Mouse (Mus musculus) lung, postnatal 0 days (tissue): ENCODE results near the gene Zc3h13. TPM values are rescaled to one million over a fixed set of nuclear protein-coding genes. Genes with fewer than 3 reads are reported as not detected.

Experiments used
- ATAC-seq: fragments of 200-750 bp; cut with Nextera tagmentation; 2 replicates; pipeline ENCODE4 v1.8.0; 2017; ENCODE audit warnings: moderate library complexity
- DNase-seq: peaks from one replicate; pipeline ENCODE4 v3.0.0-alpha.2; 2016; ENCODE audit warnings: low spot score
- H3K27ac ChIP-seq: fragments of 300-500 bp; sonication (generic); 2 replicates; pipeline ENCODE4 v1.5.1; 2014; ENCODE audit warnings: antibody characterized with exemption, mild to moderate bottlenecking, low read length, mixed read lengths
- H3K27me3 ChIP-seq: fragments of 300-500 bp; sonication (generic); replicated peaks from 2 replicates; pipeline ENCODE4 v1.6.1; 2014; ENCODE audit warnings: low read length, mixed read lengths; ENCODE audit not compliant: insufficient read depth
- H3K36me3 ChIP-seq: fragments of 300-500 bp; sonication (generic); 2 replicates; pipeline ENCODE4 v1.6.1; 2014; ENCODE audit warnings: low read length, mixed read lengths; ENCODE audit not compliant: insufficient read depth
- H3K4me1 ChIP-seq: fragments of 300-500 bp; sonication (generic); 2 replicates; pipeline ENCODE4 v1.6.1; 2014; ENCODE audit warnings: antibody characterized with exemption, low read depth, low read length, mixed read lengths; ENCODE audit not compliant: insufficient read depth
- H3K4me2 ChIP-seq: fragments of 300-500 bp; sonication (generic); replicated peaks from 2 replicates; pipeline ENCODE4 v1.6.1; 2014; ENCODE audit warnings: low read depth, mild to moderate bottlenecking, low read length, moderate library complexity, mixed read lengths
- H3K4me3 ChIP-seq: fragments of 300-500 bp; sonication (generic); 2 replicates; pipeline ENCODE4 v1.5.1; 2014; ENCODE audit warnings: low read depth, low read length
- H3K9ac ChIP-seq: fragments of 300-500 bp; sonication (generic); replicated peaks from 2 replicates; pipeline ENCODE4 v1.6.1; 2014; ENCODE audit warnings: low read depth, mild to moderate bottlenecking
- H3K9me3 ChIP-seq: fragments of 300-500 bp; sonication (generic); 2 replicates; pipeline ENCODE4 v1.6.1; 2016; ENCODE audit warnings: low read length, mixed read lengths
- CTCF ChIP-seq: IDR thresholded peaks from 2 replicates; pipeline ENCODE4 v1.5.1; 2016; ENCODE audit warnings: antibody characterized with exemption, mild to moderate bottlenecking
- EP300 ChIP-seq: IDR thresholded peaks from 2 replicates; pipeline ENCODE4 v1.6.1; 2016; ENCODE audit warnings: antibody characterized with exemption, mild to moderate bottlenecking, control low read depth
- WGBS: fragments of 180-500 bp; shearing (Covaris S2); extraction: QIAGEN DNeasy Blood & Tissue Kit; methylation state at CpG from one replicate; pipeline ENCODE4 v1.1.7; 2014; 5-methylcytosine and 5-hydroxymethylcytosine counted together
- polyA plus RNA-seq: library from polyadenylated mRNA; unstranded; fragments of >200 nt; fragmentation: Nextera tagmentation; extraction: Ambion mirVana; gene quantifications from 2 replicates; pipeline ENCODE4 v1.2.1, GENCODE M21; 2015

The Zc3h13 gene
- polyA plus RNA-seq, 1 experiment from 2014 or later = 24.3 TPM

DNA sequence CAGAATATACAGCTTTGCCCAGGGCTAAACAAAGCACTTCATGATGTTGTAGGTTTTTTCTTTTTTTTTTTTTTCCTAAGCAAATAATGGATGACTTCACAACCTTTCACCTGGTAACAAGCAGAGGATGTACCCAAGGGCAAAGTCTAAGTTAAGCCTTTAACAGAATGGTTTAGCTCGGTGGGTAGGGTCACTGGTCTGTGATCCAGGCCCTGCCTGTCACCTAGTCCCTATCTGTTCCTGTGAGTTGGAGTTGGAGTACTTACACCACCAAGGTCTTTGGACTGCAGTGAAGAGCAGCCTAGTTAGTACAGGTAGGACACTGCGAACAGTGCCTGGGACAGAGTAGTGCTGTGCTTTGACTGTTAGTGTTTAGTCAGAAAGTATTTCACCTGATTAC lies 53.7 kb downstream of the Zc3h13 start:
- no peaks in the 10 kb centered on the region for H3K4me1 ChIP-seq
- no peak for TF ChIP-seq EP300
- no peak for TF ChIP-seq CTCF

DNA sequence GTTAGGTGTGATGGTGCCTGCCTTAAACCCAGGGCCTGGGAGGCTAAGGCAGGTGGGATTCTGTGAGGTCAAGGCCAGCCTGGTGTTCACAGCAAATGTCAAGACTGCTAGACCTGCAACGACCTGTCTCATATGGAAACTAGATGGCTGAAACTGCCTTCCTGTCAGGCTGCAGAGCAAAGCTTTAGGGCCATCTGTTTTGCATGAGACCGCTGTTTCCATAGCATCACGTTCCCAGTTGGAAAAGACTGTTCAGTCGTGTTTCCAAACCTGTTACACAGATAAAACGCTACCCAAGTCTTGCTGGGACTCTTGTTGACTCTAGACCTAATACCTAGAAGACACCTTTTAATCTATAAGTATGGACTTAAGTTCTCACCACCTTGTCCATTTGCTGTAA lies 61.9 kb downstream of the Zc3h13 start:
- ATAC-seq (no peak), DNase-seq (no peak)
- no peak overlapping the region for H3K27ac ChIP-seq
- no peak overlapping the region for H3K9ac ChIP-seq
- H3K4me3 ChIP-seq = no peak overlapping the region
- no peaks in the 10 kb centered on the region for H3K4me1 ChIP-seq
- no peaks in the 10 kb centered on the region for H3K27me3 ChIP-seq
- 86% methylated on average over 5 of the region's 5 CpGs for WGBS
- H3K4me2 ChIP-seq = no peak overlapping the region
- no peaks in the 10 kb centered on the region for H3K9me3 ChIP-seq
- TF ChIP-seq EP300 (no peak), CTCF (no peak)
- 0 out of 2 replicates have a peak, but pooled peaks cover 5% of the 10 kb centered on the region for H3K36me3 ChIP-seq

More for the DNA sequence above, 53.7 kb downstream of the Zc3h13 start:
- DNase-seq = no peak
- 88% methylated on average over 2 of the region's 2 CpGs for WGBS
- H3K4me3 ChIP-seq = no peak overlapping the region
- no peaks in the 10 kb centered on the region for H3K9me3 ChIP-seq
- no peak overlapping the region for H3K27ac ChIP-seq
- no peak overlapping the region for H3K4me2 ChIP-seq
- no peak for ATAC-seq
- H3K27me3 ChIP-seq = no peaks in the 10 kb centered on the region
- H3K36me3 ChIP-seq = peaks cover 25% of the 10 kb centered on the region; the same call in 1 of the 2 replicates
- H3K9ac ChIP-seq = no peak overlapping the region

DNA sequence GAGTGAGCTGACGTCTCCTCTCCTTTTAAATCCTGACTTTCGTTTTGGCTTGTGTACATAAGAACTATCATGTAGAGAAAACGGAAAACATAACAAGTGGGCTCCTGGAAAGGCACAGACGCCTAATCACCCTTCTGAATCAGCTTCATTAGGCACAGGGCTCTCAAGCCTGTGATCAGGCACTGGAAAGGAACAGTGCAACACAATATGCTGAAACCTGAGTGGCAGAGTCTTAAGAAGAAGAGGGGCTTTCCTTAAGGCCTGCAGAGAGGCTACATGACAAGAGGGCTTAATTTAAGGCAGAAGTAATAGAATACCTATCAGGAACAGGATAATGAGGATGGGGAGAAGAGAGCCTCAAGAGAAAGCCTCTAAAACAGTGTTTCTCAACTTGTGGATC lies 67.5 kb downstream of the Zc3h13 start:
- Histone ChIP-seq H3K4me3 (no peak overlapping the region), H3K27ac (no peak overlapping the region), H3K9me3 (no peaks in the 10 kb centered on the region), H3K27me3 (no peaks in the 10 kb centered on the region), H3K4me2 (no peak overlapping the region), H3K4me1 (no peaks in the 10 kb centered on the region), H3K36me3 (no peaks in the 10 kb centered on the region), H3K9ac (no peak overlapping the region)
- TF ChIP-seq CTCF = no peak
- no peak for TF ChIP-seq EP300
- 60% methylated on average over 4 of the region's 4 CpGs for WGBS
- DNase-seq (no peak), ATAC-seq (no peak)

DNA sequence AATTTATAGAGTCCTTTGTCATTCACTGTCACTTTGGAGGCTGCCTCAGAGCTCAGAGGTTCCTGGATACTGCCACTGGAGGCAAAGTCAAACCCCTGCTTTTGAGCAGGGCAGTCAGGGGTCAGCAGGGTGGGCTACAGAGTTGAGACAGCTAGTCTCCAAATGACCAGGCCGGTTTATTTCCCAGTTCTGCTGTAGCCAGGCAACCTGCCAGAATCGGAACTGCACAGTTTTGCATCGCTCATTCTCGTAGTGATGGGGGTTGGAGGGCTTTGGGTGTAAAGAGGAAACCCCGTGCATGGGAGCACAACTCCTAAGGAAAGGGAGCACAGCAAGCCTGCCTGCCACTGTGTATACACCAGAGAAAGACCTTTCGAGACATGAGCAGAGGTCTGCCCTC lies 79.1 kb downstream of the Zc3h13 start:
- Histone ChIP-seq H3K4me2 (no peak overlapping the region), H3K4me1 (no peaks in the 10 kb centered on the region), H3K4me3 (no peak overlapping the region), H3K36me3 (no peaks in the 10 kb centered on the region), H3K27me3 (no peaks in the 10 kb centered on the region), H3K27ac (no peak overlapping the region), H3K9ac (no peak overlapping the region), H3K9me3 (no peaks in the 10 kb centered on the region)
- ATAC-seq = no peak
- DNase-seq = no peak
- WGBS = 59% methylated on average over 6 of the region's 6 CpGs
- TF ChIP-seq CTCF (no peak), EP300 (no peak)

DNA sequence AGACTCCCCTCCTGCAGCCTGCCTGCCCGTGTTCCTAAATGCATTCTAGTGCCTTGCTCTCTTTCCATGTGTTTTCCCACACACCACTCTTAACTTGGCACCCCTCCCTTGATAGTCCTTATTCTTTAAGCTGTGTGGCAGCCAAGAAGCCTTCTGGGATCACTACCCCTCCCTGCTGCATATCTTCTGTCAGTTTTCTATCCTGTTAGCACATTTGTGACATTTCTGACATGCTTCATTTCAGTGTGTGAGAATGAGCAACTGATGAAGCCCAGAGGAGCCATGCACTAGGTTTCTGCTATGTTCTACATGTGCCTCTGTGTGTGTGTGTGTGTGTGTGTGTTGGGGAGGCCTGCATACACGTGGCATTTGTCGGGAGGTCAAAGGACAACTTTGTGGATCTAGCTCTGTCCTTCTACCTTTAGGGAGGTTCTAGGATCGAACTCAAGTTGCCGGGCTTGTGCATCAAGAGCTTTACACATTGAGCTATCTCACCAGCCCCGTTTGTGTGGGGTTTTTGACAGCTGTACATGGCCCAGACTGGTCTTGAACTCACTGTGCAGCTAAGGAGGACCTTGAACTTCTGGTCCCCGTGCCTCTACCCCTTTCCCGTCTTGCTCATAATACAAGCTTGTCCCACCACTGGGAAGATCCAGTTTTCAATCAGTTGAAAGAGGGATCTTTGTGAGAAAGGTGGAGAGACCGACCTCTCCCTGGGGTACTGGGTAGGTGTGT lies 81.3 kb downstream of the Zc3h13 start:
- no peaks in the 10 kb centered on the region for H3K36me3 ChIP-seq
- no peaks in the 10 kb centered on the region for H3K27me3 ChIP-seq
- no peak overlapping the region for H3K4me3 ChIP-seq
- no peak overlapping the region for H3K9ac ChIP-seq
- ATAC-seq = no peak
- TF ChIP-seq EP300 (no peak), CTCF (no peak)
- 71% methylated on average over 9 of the region's 9 CpGs for WGBS
- H3K4me1 ChIP-seq = no peaks in the 10 kb centered on the region
- DNase-seq = no peak
- no peak overlapping the region for H3K27ac ChIP-seq
- H3K9me3 ChIP-seq = no peaks in the 10 kb centered on the region
- no peak overlapping the region for H3K4me2 ChIP-seq

DNA sequence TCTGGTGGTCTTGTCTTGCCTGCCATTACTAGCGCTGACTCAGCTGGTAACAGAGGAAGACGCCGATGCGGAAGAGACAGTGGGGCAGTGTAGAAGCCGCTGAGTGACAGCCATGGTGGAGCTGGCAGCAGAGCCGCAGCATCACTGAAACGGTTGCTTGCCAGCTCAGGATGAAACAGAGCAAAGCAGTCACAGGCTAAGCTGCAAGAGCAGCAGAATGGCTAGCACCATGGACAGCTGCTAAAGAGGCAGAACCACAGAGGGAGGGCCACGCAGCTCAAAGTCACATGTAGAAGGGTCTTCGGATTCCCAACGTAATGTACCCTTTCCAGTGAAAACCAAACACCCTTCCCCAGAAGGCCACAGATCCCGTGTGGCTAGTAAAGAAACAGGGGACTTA lies 82.6 kb downstream of the Zc3h13 start:
- 24% methylated on average over 11 of the region's 11 CpGs for WGBS
- DNase-seq = peak; percentile 48
- no peak overlapping the region for H3K4me2 ChIP-seq
- no peak for ATAC-seq
- H3K27me3 ChIP-seq = no peaks in the 10 kb centered on the region
- TF ChIP-seq CTCF (no peak), EP300 (no peak)
- H3K4me3 ChIP-seq = no peak overlapping the region
- no peak overlapping the region for H3K9ac ChIP-seq
- no peaks in the 10 kb centered on the region for H3K4me1 ChIP-seq
- no peaks in the 10 kb centered on the region for H3K36me3 ChIP-seq
- H3K27ac ChIP-seq = no peak overlapping the region
- H3K9me3 ChIP-seq = no peaks in the 10 kb centered on the region
